Mouse (Mus musculus): ENCODE results near the gene Capza1. TPM values are rescaled to one million over a fixed set of nuclear protein-coding genes. Genes with fewer than 3 reads are reported as not detected.

Gene Capza1
- total and polyA plus RNA-seq, 3 experiments, result 18.3 to 36.6 (median 30.1) TPM

GRCm38 (mm10) chr3:104822413-104822812, 41.9 kb downstream of the Capza1 start:
- Histone ChIP-seq H3K36me3 (ENCODE audit: control insufficient read depth, insufficient read depth, low read length) (peaks cover 8% of the 10 kb centered on the region), H3K9ac (ENCODE audit: low read depth, low read length) (no peak overlapping the region), H3K4me1 (ENCODE audit: control insufficient read depth, insufficient read depth, low read length) (peaks cover 1% of the 10 kb centered on the region), H3K79me2 (replicated peaks; ENCODE audit: control insufficient read depth, insufficient read depth, low read length) (no peaks in the 10 kb centered on the region), H3K27me3 (ENCODE audit: control insufficient read depth, insufficient read depth, low read length) (no peaks in the 10 kb centered on the region), H3K27ac (no peak overlapping the region), H3K4me3 (no peak overlapping the region)
- DNase-seq, result no peak
- intact Hi-C loops (cut with DNase I), result no loop called here
- WGBS, result 88% methylated on average over 3 of the region's 3 CpGs
- TF ChIP-seq EP300 (IDR thresholded peaks at IDR 0.05; ENCODE audit: insufficient read depth, low read depth, low read length), result no peak
- TF ChIP-seq POLR2A (IDR thresholded peaks at IDR 0.05; ENCODE audit: insufficient read depth, low read depth, low read length), result no peak
- no peak for TF ChIP-seq CTCF (IDR thresholded peaks at IDR 0.05)

DNA sequence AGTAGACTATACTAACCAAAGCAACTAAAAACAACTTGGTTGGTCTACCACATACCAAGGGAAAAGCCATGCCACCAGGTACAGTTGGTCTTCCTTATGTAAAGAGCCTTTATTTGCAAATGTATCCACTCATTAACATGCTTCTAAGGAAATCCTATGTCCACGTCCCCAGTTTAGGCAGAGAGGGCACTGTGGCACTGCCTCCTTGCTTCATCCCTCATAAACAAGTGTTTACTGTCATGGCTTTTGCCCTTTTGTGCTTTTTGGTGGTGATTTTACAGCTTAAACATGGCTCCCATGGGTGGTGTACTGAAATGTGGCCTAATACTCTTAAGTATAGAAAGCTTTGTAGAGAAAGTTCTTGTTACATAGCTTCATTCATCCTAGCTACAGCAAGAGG, 43.9 kb downstream of the Capza1 start:
- no peak overlapping the region for H3K4me3 ChIP-seq
- H3K27me3 ChIP-seq (ENCODE audit: control insufficient read depth, insufficient read depth, low read length), result no peaks in the 10 kb centered on the region
- no peak for DNase-seq
- H3K27ac ChIP-seq, result no peak overlapping the region
- intact Hi-C loops (cut with DNase I), result no loop called here
- H3K79me2 ChIP-seq (replicated peaks; ENCODE audit: control insufficient read depth, insufficient read depth, low read length), result no peaks in the 10 kb centered on the region; the same call in 1 of the 2 replicates
- H3K36me3 ChIP-seq (ENCODE audit: control insufficient read depth, insufficient read depth, low read length), result peaks cover 11% of the 10 kb centered on the region
- peaks cover 1% of the 10 kb centered on the region for H3K4me1 ChIP-seq (ENCODE audit: control insufficient read depth, insufficient read depth, low read length)
- 47% methylated on average over 1 of the region's 1 CpGs for WGBS
- no peak overlapping the region for H3K9ac ChIP-seq (ENCODE audit: low read depth, low read length)
- TF ChIP-seq POLR2A (IDR thresholded peaks at IDR 0.05; ENCODE audit: insufficient read depth, low read depth, low read length) (no peak), CTCF (IDR thresholded peaks at IDR 0.05) (no peak), EP300 (IDR thresholded peaks at IDR 0.05; ENCODE audit: insufficient read depth, low read depth, low read length) (no peak)

- Histone ChIP-seq H3K4me3 (peak overlapping the region; percentile 94), H3K9ac (ENCODE audit: low read depth, low read length) (peak overlapping the region; percentile 94), H3K4me1 (ENCODE audit: control insufficient read depth, insufficient read depth, low read length) (peaks cover 1% of the 10 kb centered on the region), H3K27ac (peak overlapping the region; percentile 89), H3K79me2 (replicated peaks; ENCODE audit: control insufficient read depth, insufficient read depth, low read length) (no peaks in the 10 kb centered on the region; the same call in 1 of the 2 replicates), H3K36me3 (ENCODE audit: control insufficient read depth, insufficient read depth, low read length) (peaks cover 11% of the 10 kb centered on the region), H3K27me3 (ENCODE audit: control insufficient read depth, insufficient read depth, low read length) (no peaks in the 10 kb centered on the region)
- 1% methylated on average over 3 of the region's 3 CpGs for WGBS
- no peak for TF ChIP-seq CTCF (IDR thresholded peaks at IDR 0.05)
- no peak for TF ChIP-seq POLR2A (IDR thresholded peaks at IDR 0.05; ENCODE audit: insufficient read depth, low read depth, low read length)
- TF ChIP-seq EP300 (IDR thresholded peaks at IDR 0.05; ENCODE audit: insufficient read depth, low read depth, low read length), result no peak
- no peak for DNase-seq
- intact Hi-C loops (cut with DNase I), result loop anchor here (1.0 kb wide), 2 partner anchors 30 to 46 kb away; partner anchors contain the start of genes Capza1, Rhoc and St7l
These were observed 45.6 kb downstream of the Capza1 start for GRCm38 (mm10) chr3:104818749-104819134.

- Histone ChIP-seq H3K27me3 (ENCODE audit: control insufficient read depth, insufficient read depth, low read length) (no peaks in the 10 kb centered on the region), H3K27ac (peak within 1 kb of the TSS; percentile 89), H3K9ac (ENCODE audit: low read depth, low read length) (peak within 1 kb of the TSS; percentile 94), H3K4me3 (peak within 1 kb of the TSS; percentile 94), H3K4me1 (ENCODE audit: control insufficient read depth, insufficient read depth, low read length) (peaks cover 1% of the 10 kb centered on the region), H3K36me3 (ENCODE audit: control insufficient read depth, insufficient read depth, low read length) (peaks cover 11% of the 10 kb centered on the region), H3K79me2 (replicated peaks; ENCODE audit: control insufficient read depth, insufficient read depth, low read length) (no peaks in the 10 kb centered on the region; the same call in 1 of the 2 replicates)
- DNase-seq, result peak; percentile 74 to 80
- intact Hi-C loops (cut with DNase I), result loop anchor here (1.0 to 2.0 kb wide), 3 partner anchors 23 to 46 kb away; partner anchors contain the start of genes Capza1, Rhoc and St7l
- under 1% methylated on average over 40 of the region's 40 CpGs for WGBS
- TF ChIP-seq CTCF (IDR thresholded peaks at IDR 0.05) (no peak; the same call in 1 of the 2 replicates), POLR2A (IDR thresholded peaks at IDR 0.05; ENCODE audit: insufficient read depth, low read depth, low read length) (peak; percentile 27; the same call in 1 of the 2 replicates)
These were observed 46.1 kb downstream of the Capza1 start, which contains the start of gene Mov10 for GRCm38 (mm10) chr3:104817991-104818748. Mov10 (minus strand) TSS chr3:104818563.

- under 1% methylated on average over 46 of the region's 46 CpGs for WGBS
- intact Hi-C loops (cut with DNase I), result loop anchor here (2.0 kb wide), 1 partner anchor 23 kb away; no protein-coding TSS in a partner anchor
- Histone ChIP-seq H3K27me3 (ENCODE audit: control insufficient read depth, insufficient read depth, low read length) (no peaks in the 10 kb centered on the region), H3K4me3 (peak overlapping the region; percentile 94), H3K4me1 (ENCODE audit: control insufficient read depth, insufficient read depth, low read length) (peaks cover 1% of the 10 kb centered on the region), H3K36me3 (ENCODE audit: control insufficient read depth, insufficient read depth, low read length) (peaks cover 11% of the 10 kb centered on the region), H3K9ac (ENCODE audit: low read depth, low read length) (peak overlapping the region; percentile 94), H3K79me2 (replicated peaks; ENCODE audit: control insufficient read depth, insufficient read depth, low read length) (no peaks in the 10 kb centered on the region; the same call in 1 of the 2 replicates), H3K27ac (peak overlapping the region; percentile 89)
- 0 out of 2 replicates have a peak, but pooled peaks have one; percentile 20 for TF ChIP-seq POLR2A (IDR thresholded peaks at IDR 0.05; ENCODE audit: insufficient read depth, low read depth, low read length)
- peak; percentile 24; the same call in 1 of the 2 replicates for TF ChIP-seq CTCF (IDR thresholded peaks at IDR 0.05)
- TF ChIP-seq EP300 (IDR thresholded peaks at IDR 0.05; ENCODE audit: insufficient read depth, low read depth, low read length), result no peak
- DNase-seq, result peak; percentile 79 to 81
These were observed 46.8 kb downstream of the Capza1 start for GRCm38 (mm10) chr3:104817481-104817990.
